Mouse (Mus musculus) lung, postnatal 4 days (tissue): ENCODE data around the gene Olfr76.
"Not testable (repeated sequence)": the region's sequence is repeated elsewhere in the genome, so short reads cannot be mapped to it uniquely, and the experiment has no call there.

Experiments
- DNase-seq, 2 experiments: peaks; one replicate each; pipeline ENCODE4 v3.0.0; 2021

Gene Olfr76

GRCm38 (mm10) chr19:12123103-12123502, at the start of gene Olfr76:
Gene Olfr76 (minus strand): TSS chr19:12123203.
- DNase-seq = no peak

- DNase-seq = not testable (repeated sequence)
These were observed 47.1 kb upstream of the Olfr76 start, which contains the start of gene Olfr1555-ps1 for GRCm38 (mm10) chr19:12170062-12170599. Gene Olfr1555-ps1 (minus strand): TSS chr19:12170112.

- no peak for DNase-seq
These were observed 22.4 kb upstream of the Olfr76 start for GRCm38 (mm10) chr19:12145452-12145851.

- no peak for DNase-seq
These were observed 20.4 kb upstream of the Olfr76 start for GRCm38 (mm10) chr19:12143356-12143755.

- DNase-seq = peak in 1 of 2 experiments; percentile 14
These were observed 11.3 kb upstream of the Olfr76 start for GRCm38 (mm10) chr19:12134289-12134688.

- no peak for DNase-seq
These were observed 6.5 kb downstream of the Olfr76 start for GRCm38 (mm10) chr19:12116464-12116863.

- DNase-seq = no peak
These were observed 7.2 kb downstream of the Olfr76 start, which contains the start of gene Olfr1428 for GRCm38 (mm10) chr19:12115797-12116196. Gene Olfr1428 (minus strand): TSS chr19:12115897.

GRCm38 (mm10) chr19:12113807-12114206, 9.2 kb downstream of the Olfr76 start:
- no peak for DNase-seq

- no peak for DNase-seq
These were observed 18.5 kb downstream of the Olfr76 start for GRCm38 (mm10) chr19:12104541-12104940.

- no peak for DNase-seq
These were observed 19.8 kb downstream of the Olfr76 start, which contains the start of gene Olfr1427 for GRCm38 (mm10) chr19:12103234-12103633. Gene Olfr1427 (minus strand): TSS chr19:12103334.

GRCm38 (mm10) chr19:12091913-12092312, 31.1 kb downstream of the Olfr76 start, which contains the start of gene Olfr1426:
Gene Olfr1426 (minus strand): TSS chr19:12092013.
- DNase-seq = no peak

- DNase-seq = not testable (repeated sequence)
These were observed 45.4 kb downstream of the Olfr76 start, which contains the start of gene Olfr1425 for GRCm38 (mm10) chr19:12077631-12078030. Gene Olfr1425 (minus strand): TSS chr19:12077731.

- DNase-seq = not testable (repeated sequence)
These were observed 53.5 kb downstream of the Olfr76 start for GRCm38 (mm10) chr19:12069546-12069945.
